7 mouse cellular contexts compared by ENCODE assay signal in genomic region chr1:180328794-180329665, GRCm38 (mm10). TPM values are rescaled to one million over a fixed set of nuclear protein-coding genes. Genes with fewer than 3 reads are reported as not detected.
A peak's percentile ranks its signal among the peaks of the same experiment; 100 is the strongest.
DNase-seq lines count a peak whose midpoint lies in the region; ATAC-seq lines count a peak whose summit lies in the region.

No protein-coding gene starts in this region.

- peaks cover 38% of the 10 kb centered on the region for H3K27me3 ChIP-seq in forebrain, embryonic 13.5 days
- no peaks in the 10 kb centered on the region for H3K27me3 ChIP-seq in kidney, embryonic 14.5 days (ENCODE audit: control insufficient read depth, insufficient read depth, low read length)
- H3K27me3 ChIP-seq in midbrain, embryonic 13.5 days, result peaks cover 32% of the 10 kb centered on the region

- no peaks in the 10 kb centered on the region for H3K9me3 ChIP-seq in forebrain, embryonic 13.5 days (replicated peaks)
- no peaks in the 10 kb centered on the region for H3K9me3 ChIP-seq in kidney, embryonic 14.5 days (ENCODE audit: control insufficient read depth, low read length)
- H3K9me3 ChIP-seq in midbrain, embryonic 13.5 days, result no peaks in the 10 kb centered on the region

- no peaks in the 10 kb centered on the region for H3K36me3 ChIP-seq in forebrain, embryonic 13.5 days (ENCODE audit: poor library complexity, severe bottlenecking)
- H3K36me3 ChIP-seq in kidney, embryonic 14.5 days (ENCODE audit: control insufficient read depth, insufficient read depth, low read length), result peaks cover 4% of the 10 kb centered on the region; the same call in 1 of the 2 replicates
- H3K36me3 ChIP-seq in midbrain, embryonic 13.5 days, result no peaks in the 10 kb centered on the region

- peaks cover 35% of the 10 kb centered on the region for H3K4me1 ChIP-seq in forebrain, embryonic 13.5 days
- H3K4me1 ChIP-seq in kidney, embryonic 14.5 days (ENCODE audit: control insufficient read depth, insufficient read depth, low read length), result peaks cover 29% of the 10 kb centered on the region
- peaks cover 37% of the 10 kb centered on the region for H3K4me1 ChIP-seq in midbrain, embryonic 13.5 days (replicated peaks)

- WGBS in forebrain, embryonic 13.5 days, result 17% methylated on average over 12 of the region's 12 CpGs
- WGBS in kidney, embryonic 14.5 days, result 18% methylated on average over 12 of the region's 12 CpGs
- 16% methylated on average over 12 of the region's 12 CpGs for WGBS in midbrain, embryonic 13.5 days

- no peak overlapping the region for H3K4me3 ChIP-seq in forebrain, embryonic 13.5 days
- H3K4me3 ChIP-seq in kidney, embryonic 14.5 days (ENCODE audit: low read length), result peak overlapping the region; percentile 17; the same call in 1 of the 2 replicates
- 0 out of 2 replicates have a peak overlapping the region, but pooled peaks have one; percentile 0 for H3K4me3 ChIP-seq in midbrain, embryonic 13.5 days (replicated peaks)

- peak; percentile 27 for ATAC-seq in CD4-positive, CD25-positive, alpha-beta regulatory T cell, adult 4 months
- ATAC-seq in forebrain, embryonic 13.5 days, result no peak
- ATAC-seq in kidney, embryonic 14.5 days (ENCODE audit: low FRiP score, low TSS enrichment), result no peak
- ATAC-seq in midbrain, embryonic 13.5 days, result no peak
- no peak for ATAC-seq in granulocyte monocyte progenitor cell, adult 5-6 weeks (replicated peaks; ENCODE audit: poor library complexity, severe bottlenecking)

- DNase-seq in 3T3-L1 (ENCODE audit: low read depth, low spot score), result peak; percentile 64
- no peak for DNase-seq in urinary bladder, postnatal 4 days (ENCODE audit: low spot score in 2 of 2)

- H3K9ac ChIP-seq in forebrain, embryonic 13.5 days, result no peak overlapping the region
- peak overlapping the region; percentile 32; the same call in 1 of the 2 replicates for H3K9ac ChIP-seq in kidney, embryonic 14.5 days (ENCODE audit: low read depth, low read length)
- no peak overlapping the region for H3K9ac ChIP-seq in midbrain, embryonic 13.5 days (replicated peaks)

- peak overlapping the region; percentile 37; the same call in 1 of the 2 replicates for H3K4me2 ChIP-seq in forebrain, embryonic 13.5 days
- peak overlapping the region; percentile 93 for H3K4me2 ChIP-seq in kidney, embryonic 14.5 days (replicated peaks; ENCODE audit: low read depth, low read length)
- peak overlapping the region; percentile 23; the same call in 1 of the 2 replicates for H3K4me2 ChIP-seq in midbrain, embryonic 13.5 days (replicated peaks)

- H3K27ac ChIP-seq in forebrain, embryonic 13.5 days, result no peak overlapping the region
- peak overlapping the region; percentile 81 for H3K27ac ChIP-seq in kidney, embryonic 14.5 days (ENCODE audit: low read depth, low read length)
- no peak overlapping the region for H3K27ac ChIP-seq in midbrain, embryonic 13.5 days

RNA-seq across cellular contexts. Expression of gene Itpkb, which starts 1.3 kb away (rescaled TPM):
- polyA plus RNA-seq in CD4-positive, CD25-positive, alpha-beta regulatory T cell, adult 4 months (2017; shearing (Covaris generic)), result 10 to 100 TPM; 54.6 to 56.7 TPM
- polyA plus RNA-seq in forebrain, embryonic 13.5 days (2015; fragmentation: Nextera tagmentation; extraction: Ambion mirVana), result 2.3 and 2.5 TPM in 2 replicates
- polyA plus RNA-seq in kidney, embryonic 14.5 days (2014; fragmentation: Nextera tagmentation; extraction: Ambion mirVana), result 7.3 and 7.7 TPM in 2 replicates
- 2.2 and 2.5 TPM in 2 replicates for polyA plus RNA-seq in midbrain, embryonic 13.5 days (2015; fragmentation: Nextera tagmentation; extraction: Ambion mirVana)
- 18.7 and 19.6 TPM in 2 replicates for total RNA-seq in granulocyte monocyte progenitor cell, adult 5-6 weeks (2014; fragmentation: Nextera tagmentation)
- 9.6 and 13.3 TPM in 2 replicates for total RNA-seq in granulocyte monocyte progenitor cell, adult 5-6 weeks (2017)

Comparison
In these comparisons a context has a peak if more than half of its experiments do, and no peak if none do; other contexts are left out.
1. H3K4me2 ChIP-seq: peak in every context shown above with its lines; median percentile 93 in kidney, embryonic 14.5 days; 37 in forebrain, embryonic 13.5 days; 23 in midbrain, embryonic 13.5 days.